Mouse (Mus musculus): ENCODE measurements around the gene Rpe. TPM values are rescaled to one million over a fixed set of nuclear protein-coding genes. Genes with fewer than 3 reads are reported as not detected.

Gene Rpe
- polyA plus RNA-seq (2014; fragmentation: Illumina TruSeq; extraction: RNeasy Lipid Tissue Mini Kit (QIAGEN cat#74804); ENCODE audit: low read depth, low replicate concordance) = 91.6 TPM

DNA sequence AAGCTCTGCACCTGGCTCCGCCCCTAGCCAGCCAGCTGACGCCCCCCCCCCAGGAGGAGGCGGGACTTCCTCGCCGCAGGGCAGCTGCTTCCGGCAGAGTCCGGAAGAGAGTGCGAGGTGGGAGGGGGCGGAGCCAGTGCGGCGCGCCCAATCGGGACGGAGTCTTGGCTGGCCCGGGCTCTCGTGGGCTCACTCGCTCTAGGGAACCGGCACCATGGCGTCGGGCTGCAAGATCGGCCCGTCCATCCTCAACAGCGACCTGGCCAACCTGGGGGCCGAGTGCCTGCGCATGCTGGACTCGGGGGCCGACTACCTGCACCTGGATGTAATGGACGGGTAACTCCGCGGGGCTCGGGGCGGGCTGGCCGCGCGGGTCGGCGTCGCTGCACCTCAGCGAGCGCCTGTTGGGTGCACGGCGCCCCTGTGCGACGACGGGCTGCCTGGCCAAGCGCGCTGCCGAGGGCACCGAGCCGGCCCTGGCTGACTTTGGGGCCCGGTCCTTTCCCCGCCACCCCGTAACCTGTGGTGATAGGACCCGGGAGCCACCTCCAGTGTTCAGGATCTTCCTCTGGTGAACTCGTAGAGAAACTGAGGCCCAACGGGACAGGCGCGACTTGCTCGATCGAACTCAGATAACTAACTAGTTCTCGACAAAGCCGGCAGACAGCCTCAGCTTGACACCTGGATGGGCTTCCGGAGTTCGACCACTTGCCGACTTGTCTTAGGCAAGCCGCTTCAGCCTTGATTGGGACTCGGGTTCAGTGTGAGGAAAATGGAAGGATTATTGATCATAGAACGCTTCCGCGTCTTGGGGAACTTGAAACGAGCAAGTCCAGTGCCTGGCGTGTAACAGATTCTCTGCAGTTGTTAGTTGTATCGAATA, at the start of gene Rpe:
Gene Rpe (plus strand): TSS at position 139 of the 883 bp plus-strand sequence.

Other genes with a start within 250 kb of the Rpe start
- gene Unc80, start 232.5 kb upstream of the Rpe start, polyA plus RNA-seq (2014; fragmentation: Illumina TruSeq; extraction: RNeasy Lipid Tissue Mini Kit (QIAGEN cat#74804); ENCODE audit: low read depth, low replicate concordance) = not detected
- 128 TPM for gene Kansl1l, start 116.7 kb downstream of the Rpe start, polyA plus RNA-seq (2014; fragmentation: Illumina TruSeq; extraction: RNeasy Lipid Tissue Mini Kit (QIAGEN cat#74804); ENCODE audit: low read depth, low replicate concordance)
- 568 TPM for gene Acadl, start 162.4 kb downstream of the Rpe start, polyA plus RNA-seq (2014; fragmentation: Illumina TruSeq; extraction: RNeasy Lipid Tissue Mini Kit (QIAGEN cat#74804); ENCODE audit: low read depth, low replicate concordance)
- gene Myl1, start 244.6 kb downstream of the Rpe start, polyA plus RNA-seq (2014; fragmentation: Illumina TruSeq; extraction: RNeasy Lipid Tissue Mini Kit (QIAGEN cat#74804); ENCODE audit: low read depth, low replicate concordance) = not detected

Measured in kidney, adult 10 weeks (tissue).